In the genomic region with DNA sequence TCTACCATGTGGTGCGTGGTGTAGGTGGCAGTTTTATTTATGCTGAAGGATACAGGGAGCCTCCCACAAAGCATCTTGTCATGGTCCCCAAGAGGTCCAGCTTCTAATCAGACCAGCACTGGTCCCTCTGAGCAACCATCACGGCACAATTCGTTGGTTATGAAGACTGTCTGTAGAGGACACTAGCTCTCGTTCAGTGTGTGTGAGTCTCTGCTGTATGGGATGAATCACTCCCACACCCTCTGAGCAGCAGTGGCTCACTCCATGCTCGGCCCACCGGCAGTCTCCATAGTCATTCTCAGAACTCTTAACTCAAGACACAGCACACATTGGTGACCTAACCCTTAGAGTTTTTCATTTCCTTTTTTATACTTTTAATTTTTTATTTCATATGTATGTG, we compare ENCODE assay signal across 13 mouse cellular contexts.
"Had no signal": no experiment of that assay in that cellular context is flagged by ENCODE, and none has a peak within 500 bp of the region (broad histone marks: within the 10 kb centered on the region; RNA-seq: fewer than 3 reads in every experiment).

No protein-coding gene starts in this region.

- H3K4me3 ChIP-seq: left cerebral cortex, adult 2 months; lung, embryonic 15.5 days; midbrain, embryonic 10.5 days; midbrain, embryonic 13.5 days had no signal

- H3K27ac ChIP-seq: left cerebral cortex, adult 2 months; liver, embryonic 14.5 days; lung, embryonic 15.5 days; midbrain, embryonic 10.5 days; midbrain, embryonic 13.5 days had no signal

- DNase-seq: kidney, adult 18-20 months; kidney, adult 9 months; kidney, postnatal 14 days; kidney, postnatal 4 days; layer of hippocampus, postnatal 36 days; lung, adult 18-20 months; thymus, adult 18-20 months; thymus, postnatal 36 days had no signal

- H3K4me1 ChIP-seq: midbrain, embryonic 13.5 days had no signal
